Mouse (Mus musculus) midbrain, postnatal 0 days (tissue): ENCODE data around the gene Tmem167. TPM values are rescaled to one million over a fixed set of nuclear protein-coding genes. Genes with fewer than 3 reads are reported as not detected.

ENCODE experiments used
- ATAC-seq: fragments of 200-750 bp; cut with Nextera tagmentation; 2 replicates; pipeline ENCODE4 v1.8.0; 2017; ENCODE audit warnings: moderate number of reproducible peaks, mild to moderate bottlenecking, moderate TSS enrichment, moderate library complexity; ENCODE audit not compliant: low FRiP score
- DNase-seq: peaks from one replicate; pipeline ENCODE4 v3.0.0-alpha.2; 2015; ENCODE audit warnings: low spot score
- H3K27ac ChIP-seq: fragments of 300-500 bp; sonication (generic); 2 replicates; pipeline ENCODE4 v1.5.1; 2014; ENCODE audit warnings: low read depth, mild to moderate bottlenecking, low read length, mixed read lengths
- H3K27me3 ChIP-seq: fragments of 300-500 bp; sonication (generic); 2 replicates; pipeline ENCODE4 v1.6.1; 2014; ENCODE audit warnings: low read length, control low read depth, mixed read lengths; ENCODE audit not compliant: insufficient read depth
- H3K36me3 ChIP-seq: fragments of 300-500 bp; sonication (generic); 2 replicates; pipeline ENCODE4 v1.6.1; 2014; ENCODE audit warnings: low read length, control low read depth, mixed read lengths; ENCODE audit not compliant: insufficient read depth
- H3K4me1 ChIP-seq: fragments of 300-500 bp; sonication (generic); 2 replicates; pipeline ENCODE4 v1.6.1; 2014; ENCODE audit warnings: mild to moderate bottlenecking, control low read depth, antibody characterized with exemption, low read length, mixed read lengths; ENCODE audit not compliant: insufficient read depth
- H3K4me2 ChIP-seq: fragments of 300-500 bp; sonication (generic); 2 replicates; pipeline ENCODE4 v1.6.1; 2014; ENCODE audit warnings: low read depth, mild to moderate bottlenecking, low read length, mixed read lengths; ENCODE audit not compliant: poor library complexity, severe bottlenecking
- H3K4me3 ChIP-seq: fragments of 300-500 bp; sonication (generic); 2 replicates; pipeline ENCODE4 v1.5.1; 2014; ENCODE audit warnings: low read depth, mild to moderate bottlenecking, low read length, moderate library complexity
- H3K9ac ChIP-seq: fragments of 300-500 bp; sonication (generic); replicated peaks from 2 replicates; pipeline ENCODE4 v1.6.1; 2014; ENCODE audit warnings: mild to moderate bottlenecking, low read length, moderate library complexity, mixed read lengths; ENCODE audit not compliant: poor library complexity, severe bottlenecking
- H3K9me3 ChIP-seq: fragments of 300-500 bp; sonication (generic); 2 replicates; pipeline ENCODE4 v1.6.1; 2016; ENCODE audit warnings: low read length, control low read depth
- CTCF ChIP-seq: IDR thresholded peaks from 2 replicates; pipeline ENCODE4 v1.5.1; 2016; ENCODE audit warnings: antibody characterized with exemption, mild to moderate bottlenecking
- WGBS: fragments of 180-500 bp; shearing (Covaris S2); extraction: QIAGEN DNeasy Blood & Tissue Kit; methylation state at CpG from one replicate; pipeline ENCODE4 v1.1.7; 2014; 5-methylcytosine and 5-hydroxymethylcytosine counted together
- polyA plus RNA-seq: library from polyadenylated mRNA; unstranded; fragments of >200 nt; fragmentation: Nextera tagmentation; extraction: Ambion mirVana; gene quantifications from 2 replicates; pipeline ENCODE4 v1.2.1, GENCODE M21; 2015
- total RNA-seq: library from RNA; depleted of rRNA; stranded (reverse); fragments of >200 nt; gene quantifications from 2 replicates; pipeline ENCODE4 v1.2.3, GENCODE M21; 2014; rRNA removed

Gene Tmem167
- total and polyA plus RNA-seq, 2 experiments from 2014 or later = 26.9 to 35.3 TPM

DNA sequence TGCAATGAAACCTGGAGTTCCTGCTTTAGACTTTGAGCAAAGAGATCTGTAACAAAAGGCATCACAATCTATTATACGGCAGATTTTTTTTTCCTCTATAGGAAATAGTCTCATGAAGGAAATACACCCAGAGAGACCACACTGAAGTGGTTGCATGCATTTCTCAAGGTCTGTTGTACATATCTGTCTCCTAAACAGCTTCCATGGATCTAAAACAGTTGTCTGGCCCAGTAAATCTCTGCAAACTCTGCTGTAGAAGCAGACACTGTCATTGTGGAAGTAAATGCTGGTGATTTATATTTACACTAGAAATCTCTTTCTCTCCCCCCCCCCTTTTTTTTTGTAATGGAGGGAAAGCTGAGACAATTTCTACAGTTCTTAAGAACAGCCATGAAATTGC is 99.1 kb downstream of the Tmem167 start:
- DNase-seq (no peak), ATAC-seq (no peak)
- Histone ChIP-seq H3K4me3 (no peak overlapping the region), H3K9me3 (no peaks in the 10 kb centered on the region), H3K4me1 (no peaks in the 10 kb centered on the region), H3K4me2 (no peak overlapping the region), H3K36me3 (no peaks in the 10 kb centered on the region), H3K9ac (no peak overlapping the region), H3K27ac (no peak overlapping the region), H3K27me3 (no peaks in the 10 kb centered on the region)
- no peak for TF ChIP-seq CTCF
- 33% methylated on average over 1 of the region's 1 CpGs for WGBS

DNA sequence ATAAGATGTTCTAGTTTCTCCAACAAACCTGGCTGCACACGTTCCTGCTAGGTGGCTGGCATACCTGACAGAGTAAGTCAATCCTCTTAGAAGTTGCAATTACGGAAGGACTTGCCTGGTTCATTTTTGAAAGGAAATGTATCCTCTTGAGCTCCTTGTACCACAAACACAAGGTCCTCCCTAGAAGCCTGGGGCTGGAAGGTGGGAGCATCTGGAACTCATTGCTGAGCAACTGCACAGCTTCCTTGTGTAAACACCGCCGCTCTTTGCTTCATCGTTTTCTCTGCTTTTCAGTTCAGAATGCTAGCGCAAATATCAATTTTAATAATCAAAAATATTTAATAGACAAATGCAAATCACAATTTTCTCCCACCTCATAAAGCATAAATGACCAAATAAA is 102.9 kb downstream of the Tmem167 start:
- ATAC-seq (no peak), DNase-seq (no peak)
- no peak overlapping the region for H3K4me2 ChIP-seq
- TF ChIP-seq CTCF = no peak
- no peak overlapping the region for H3K9ac ChIP-seq
- H3K4me1 ChIP-seq = no peaks in the 10 kb centered on the region
- WGBS = 76% methylated on average over 6 of the region's 6 CpGs
- no peak overlapping the region for H3K4me3 ChIP-seq
- H3K36me3 ChIP-seq = no peaks in the 10 kb centered on the region
- H3K27ac ChIP-seq = no peak overlapping the region
- no peaks in the 10 kb centered on the region for H3K9me3 ChIP-seq
- no peaks in the 10 kb centered on the region for H3K27me3 ChIP-seq

Other genes with a start within 250 kb of the Tmem167 start
- gene Xrcc4, start 485 bp downstream of the Tmem167 start, total RNA-seq = 14.7 and 16.6 TPM in 2 replicates
- gene Xrcc4, start 485 bp downstream of the Tmem167 start, polyA plus RNA-seq = 16.5 and 19.1 TPM in 2 replicates